Mouse (Mus musculus) ES-E14 (cell line): ENCODE results near the gene Fndc7.

Experiments used
- CHD2 ChIP-seq: IDR thresholded peaks from 2 replicates; pipeline ENCODE4 v1.6.1; 2014; ENCODE audit warnings: mild to moderate bottlenecking, low read depth, low read length, inconsistent platforms
- HCFC1 ChIP-seq: IDR thresholded peaks from 2 replicates; pipeline ENCODE4 v1.6.1; 2012; ENCODE audit warnings: low read length, inconsistent platforms, borderline replicate concordance; ENCODE audit not compliant: insufficient read depth
- MAFK ChIP-seq: IDR thresholded peaks from 2 replicates; pipeline ENCODE4 v1.6.1; 2014; ENCODE audit warnings: mild to moderate bottlenecking, low read depth, low read length, inconsistent platforms; ENCODE audit not compliant: insufficient read depth
- ZC3H11A ChIP-seq: IDR thresholded peaks from 2 replicates; pipeline ENCODE4 v1.6.1; 2012; ENCODE audit warnings: low read depth, mild to moderate bottlenecking, inconsistent platforms, low read length, borderline replicate concordance
- ZNF384 ChIP-seq: IDR thresholded peaks from 2 replicates; pipeline ENCODE4 v1.6.1; 2012; ENCODE audit warnings: low read depth, low read length, inconsistent platforms

DNA sequence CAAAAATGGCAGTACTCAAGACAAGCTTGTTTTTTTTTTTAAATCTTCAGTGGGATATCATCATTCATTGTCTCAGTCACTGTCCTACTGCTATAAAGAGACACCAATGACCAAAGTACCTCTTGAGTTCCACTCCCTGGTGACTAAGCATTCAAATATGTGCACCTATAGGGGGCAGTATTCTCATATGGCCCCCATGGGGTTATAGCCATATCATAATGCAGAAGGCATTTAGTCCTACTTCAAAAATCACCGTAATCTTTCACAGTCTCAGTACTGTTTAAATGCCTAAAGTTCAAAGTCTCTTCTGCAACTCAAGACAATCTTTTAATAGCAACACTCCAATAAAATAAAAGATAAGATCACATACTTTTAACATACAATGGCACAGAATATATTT is 29.0 kb upstream of the Fndc7 start:
- TF ChIP-seq HCFC1 (no peak), ZNF384 (no peak), CHD2 (no peak), ZC3H11A (no peak), MAFK (no peak)
